Mouse (Mus musculus) urinary bladder, postnatal 25 days (tissue): ENCODE measurements at regions not wholly inside any gene's neighbourhood (a gene's known extent, or its start where the extent isn't known, plus 50 kb on each side); places are given as distances from the start of the nearest gene placed in this dataset.

Source experiments
- DNase-seq: peaks from one replicate; pipeline ENCODE4 v3.0.0; 2022; ENCODE audit warnings: low spot score

GRCm38 (mm10) chr6:17157270-17157669 lies 92.3 kb downstream of the Tes start:
- DNase-seq: no peak

- DNase-seq: peak; percentile 28
Observed at GRCm38 (mm10) chr6:17169971-17170781, 105.2 kb downstream of the Tes start.

GRCm38 (mm10) chr6:17170782-17171272 lies 105.9 kb downstream of the Tes start:
- no peak for DNase-seq

- no peak for DNase-seq
Observed at GRCm38 (mm10) chr6:17171273-17172011, 106.5 kb downstream of the Tes start.

GRCm38 (mm10) chr6:17172050-17172449 lies 107.1 kb downstream of the Tes start:
- no peak for DNase-seq

- DNase-seq: no peak
Observed at GRCm38 (mm10) chr6:17177153-17177552, 103.8 kb upstream of the Cav2 start.

- DNase-seq: no peak
Observed at GRCm38 (mm10) chr6:17179476-17179875, 101.5 kb upstream of the Cav2 start.

GRCm38 (mm10) chr6:17186604-17187003 lies 94.4 kb upstream of the Cav2 start:
- no peak for DNase-seq

- DNase-seq: no peak
Observed at GRCm38 (mm10) chr6:17187106-17187505, 93.9 kb upstream of the Cav2 start.

- DNase-seq: no peak
Observed at GRCm38 (mm10) chr6:17195538-17195937, 85.4 kb upstream of the Cav2 start.

- peak; percentile 17 for DNase-seq
Observed at GRCm38 (mm10) chr6:17197728-17198397, 83.1 kb upstream of the Cav2 start.

- no peak for DNase-seq
Observed at GRCm38 (mm10) chr6:17198876-17199275, 82.1 kb upstream of the Cav2 start.

GRCm38 (mm10) chr6:17201916-17202636 lies 78.9 kb upstream of the Cav2 start:
- DNase-seq: no peak

- no peak for DNase-seq
Observed at GRCm38 (mm10) chr6:17203302-17203701, 77.7 kb upstream of the Cav2 start.

- DNase-seq: no peak
Observed at GRCm38 (mm10) chr6:17203900-17204686, 76.9 kb upstream of the Cav2 start.

GRCm38 (mm10) chr6:17206932-17207331 lies 74.1 kb upstream of the Cav2 start:
- no peak for DNase-seq

- DNase-seq: no peak
Observed at GRCm38 (mm10) chr6:17209792-17210191, 71.2 kb upstream of the Cav2 start.

GRCm38 (mm10) chr6:17211346-17211745 lies 69.6 kb upstream of the Cav2 start:
- no peak for DNase-seq

- no peak for DNase-seq
Observed at GRCm38 (mm10) chr6:17214774-17215173, 66.2 kb upstream of the Cav2 start.

- DNase-seq: no peak
Observed at GRCm38 (mm10) chr6:17216442-17216841, 64.5 kb upstream of the Cav2 start.

- no peak for DNase-seq
Observed at GRCm38 (mm10) chr6:17223744-17224143, 57.2 kb upstream of the Cav2 start.
